Mouse (Mus musculus): ENCODE results near the gene AV320801. TPM values are rescaled to one million over a fixed set of nuclear protein-coding genes. Genes with fewer than 3 reads are reported as not detected.
"Not testable (repeated sequence)": the region's sequence is repeated elsewhere in the genome, so short reads cannot be mapped to it uniquely, and the experiment has no call there.

AV320801 gene
- polyA plus RNA-seq (2012; ENCODE audit: insufficient read depth, low replicate concordance) = not detected in 2 replicates

- not testable (repeated sequence) for H3K4me1 ChIP-seq; H3K36me3 ChIP-seq (replicated peaks; ENCODE audit: low read length); H3K27me3 ChIP-seq (replicated peaks); H3K9me3 ChIP-seq; H3K4me3 ChIP-seq (replicated peaks)
These were observed at the start of gene AV320801 for GRCm38 (mm10) chrX:135494288-135494687. AV320801 (plus strand) TSS chrX:135494588.

- H3K4me3 ChIP-seq (replicated peaks); H3K4me1 ChIP-seq; H3K27me3 ChIP-seq (replicated peaks); H3K36me3 ChIP-seq (replicated peaks; ENCODE audit: low read length); H3K9me3 ChIP-seq: not testable (repeated sequence)
These were observed 30.2 kb upstream of the AV320801 start for GRCm38 (mm10) chrX:135464160-135464559.

GRCm38 (mm10) chrX:135481902-135482301, 12.5 kb upstream of the AV320801 start:
- H3K4me3 ChIP-seq (replicated peaks); H3K4me1 ChIP-seq; H3K9me3 ChIP-seq; H3K36me3 ChIP-seq (replicated peaks; ENCODE audit: low read length); H3K27me3 ChIP-seq (replicated peaks): not testable (repeated sequence)

GRCm38 (mm10) chrX:135483183-135483582, 11.2 kb upstream of the AV320801 start:
- not testable (repeated sequence) for H3K27me3 ChIP-seq (replicated peaks); H3K4me1 ChIP-seq; H3K4me3 ChIP-seq (replicated peaks); H3K36me3 ChIP-seq (replicated peaks; ENCODE audit: low read length); H3K9me3 ChIP-seq

Other genes with a start within 250 kb of the AV320801 start
- not detected in 2 replicates for gene Pramel3, start 192.3 kb upstream of the AV320801 start, polyA plus RNA-seq (2012; ENCODE audit: insufficient read depth, low replicate concordance)
- not detected in 2 replicates for gene Gm5128, start 121.3 kb upstream of the AV320801 start, polyA plus RNA-seq (2012; ENCODE audit: insufficient read depth, low replicate concordance)
- not detected in 2 replicates for gene Gm7903, start 60.8 kb upstream of the AV320801 start, polyA plus RNA-seq (2012; ENCODE audit: insufficient read depth, low replicate concordance)
- not detected in 2 replicates for gene Nxf7, start 104.2 kb downstream of the AV320801 start, polyA plus RNA-seq (2012; ENCODE audit: insufficient read depth, low replicate concordance)
- not detected in 2 replicates for gene Prame, start 133.1 kb downstream of the AV320801 start, polyA plus RNA-seq (2012; ENCODE audit: insufficient read depth, low replicate concordance)
- gene Tcp11x2, start 199.2 kb downstream of the AV320801 start, polyA plus RNA-seq (2012; ENCODE audit: insufficient read depth, low replicate concordance) = not detected in 2 replicates
- gene Tmsb15a, start 230.7 kb downstream of the AV320801 start, polyA plus RNA-seq (2012; ENCODE audit: insufficient read depth, low replicate concordance) = not detected in 2 replicates
- gene Armcx5, start 248.1 kb downstream of the AV320801 start, polyA plus RNA-seq (2012; ENCODE audit: insufficient read depth, low replicate concordance) = not detected in 2 replicates
- gene Gprasp1, start 248.1 kb downstream of the AV320801 start, polyA plus RNA-seq (2012; ENCODE audit: insufficient read depth, low replicate concordance) = 2.6 and 3.0 TPM in 2 replicates

Data from megakaryocyte, embryonic 14.5 days (primary cell).